Mouse (Mus musculus): ENCODE measurements around the gene Grap2.

GRCm38 (mm10) chr15:80592737-80593136 is 20.3 kb downstream of the Grap2 start:
- TF ChIP-seq CTCF (IDR thresholded peaks at IDR 0.05; ENCODE audit: low read depth, low read length) (no peak), GATA1 (IDR thresholded peaks at IDR 0.05; ENCODE audit: borderline replicate concordance, low read length) (no peak), TAL1 (conservative IDR thresholded peaks at IDR 0.05; ENCODE audit: low read depth, low read length) (no peak), POLR2AphosphoS5 (IDR thresholded peaks at IDR 0.05; ENCODE audit: insufficient replicate concordance, low read depth, low read length) (no peak)

Measured in G1E (cell line).